Mouse (Mus musculus): ENCODE results near the gene Gm21725. TPM values are rescaled to one million over a fixed set of nuclear protein-coding genes. Genes with fewer than 3 reads are reported as not detected.
"Not testable (repeated sequence)": the region's sequence is repeated elsewhere in the genome, so short reads cannot be mapped to it uniquely, and the experiment has no call there.

The Gm21725 gene
- polyA plus RNA-seq (2016; fragmentation: Nextera tagmentation; extraction: Ambion mirVana), result not detected in 2 replicates

DNA sequence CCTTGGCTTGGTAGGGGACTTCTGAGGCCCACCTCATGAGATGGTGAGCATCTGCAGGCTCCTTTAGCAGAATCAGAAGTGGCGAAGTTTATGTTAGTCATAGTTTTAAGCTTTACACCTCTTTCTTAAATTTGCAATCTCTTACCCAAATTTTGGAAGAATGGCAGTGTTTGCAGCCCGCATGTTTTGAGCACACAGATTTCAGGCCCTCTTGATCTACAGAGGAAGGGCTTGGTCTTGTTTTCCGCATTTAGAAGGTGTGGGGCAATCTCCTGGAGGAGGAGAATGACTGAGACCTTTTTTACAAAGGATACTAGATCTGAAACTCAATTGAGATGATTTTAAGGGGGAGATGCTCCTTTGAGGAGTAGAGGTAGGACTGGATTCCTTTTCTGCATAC is at the start of gene Gm21725:
TSS of gene Gm21725 (minus strand) at position 101 of the 400 bp plus-strand sequence.
- ATAC-seq (ENCODE audit: insufficient number of reproducible peaks, insufficient read depth, low FRiP score, low TSS enrichment); H3K4me2 ChIP-seq (replicated peaks); H3K9me3 ChIP-seq; H3K9ac ChIP-seq; H3K36me3 ChIP-seq; H3K27me3 ChIP-seq; H3K4me1 ChIP-seq; H3K4me3 ChIP-seq; H3K27ac ChIP-seq: not testable (repeated sequence)
- no CpG with 5 or more reads among the region's 3 CpGs for WGBS

Other genes starting within 250 kb of the Gm21725 start
- gene Gm21891, start 215.6 kb downstream of the Gm21725 start, polyA plus RNA-seq (2016; fragmentation: Nextera tagmentation; extraction: Ambion mirVana), result not detected in 2 replicates
- gene Gm21425, start 187.1 kb downstream of the Gm21725 start, polyA plus RNA-seq (2016; fragmentation: Nextera tagmentation; extraction: Ambion mirVana), result not detected in 2 replicates
- not detected in 2 replicates for gene Gm21828, start 125.1 kb downstream of the Gm21725 start, polyA plus RNA-seq (2016; fragmentation: Nextera tagmentation; extraction: Ambion mirVana)
- not detected in 2 replicates for gene Gm21440, start 96.7 kb downstream of the Gm21725 start, polyA plus RNA-seq (2016; fragmentation: Nextera tagmentation; extraction: Ambion mirVana)
- gene Gm21454, start 96.6 kb downstream of the Gm21725 start, polyA plus RNA-seq (2016; fragmentation: Nextera tagmentation; extraction: Ambion mirVana), result not detected in 2 replicates
- gene Gm21866, start 116.5 kb upstream of the Gm21725 start, polyA plus RNA-seq (2016; fragmentation: Nextera tagmentation; extraction: Ambion mirVana), result not detected in 2 replicates
- not detected in 2 replicates for gene Gm20773, start 145.0 kb upstream of the Gm21725 start, polyA plus RNA-seq (2016; fragmentation: Nextera tagmentation; extraction: Ambion mirVana)

Measured in embryonic facial prominence, embryonic 12.5 days (tissue).